Mouse (Mus musculus) embryonic facial prominence, embryonic 13.5 days (tissue): ENCODE results near the gene Aplp2. TPM values are rescaled to one million over a fixed set of nuclear protein-coding genes. Genes with fewer than 3 reads are reported as not detected.

Source experiments
- ATAC-seq: fragments of 200-750 bp; cut with Nextera tagmentation; 2 replicates; pipeline ENCODE4 v1.8.0; 2017; ENCODE audit warnings: low read depth; ENCODE audit not compliant: insufficient number of reproducible peaks, insufficient read depth, low FRiP score, low TSS enrichment
- H3K27ac ChIP-seq: fragments of 300-500 bp; sonication (generic); 2 replicates; pipeline ENCODE4 v1.5.1; 2015; ENCODE audit warnings: moderate library complexity, mild to moderate bottlenecking, inconsistent platforms
- H3K27me3 ChIP-seq: fragments of 300-500 bp; sonication (generic); 2 replicates; pipeline ENCODE4 v1.6.1; 2015; ENCODE audit warnings: mild to moderate bottlenecking, inconsistent platforms
- H3K36me3 ChIP-seq: fragments of 300-500 bp; sonication (generic); 2 replicates; pipeline ENCODE4 v1.6.1; 2015; ENCODE audit warnings: mild to moderate bottlenecking, inconsistent platforms
- H3K4me1 ChIP-seq: fragments of 300-500 bp; sonication (generic); 2 replicates; pipeline ENCODE4 v1.6.1; 2015; ENCODE audit warnings: inconsistent platforms
- H3K4me2 ChIP-seq: fragments of 300-500 bp; sonication (generic); 2 replicates; pipeline ENCODE4 v1.6.1; 2015; ENCODE audit warnings: moderate library complexity, mild to moderate bottlenecking, inconsistent platforms
- H3K4me3 ChIP-seq: fragments of 300-500 bp; sonication (generic); 2 replicates; pipeline ENCODE4 v1.5.1; 2015; ENCODE audit warnings: mild to moderate bottlenecking, inconsistent platforms
- H3K9ac ChIP-seq: fragments of 300-500 bp; sonication (generic); 2 replicates; pipeline ENCODE4 v1.6.1; 2015; ENCODE audit warnings: mild to moderate bottlenecking, inconsistent platforms
- H3K9me3 ChIP-seq: fragments of 300-500 bp; sonication (generic); 2 replicates; pipeline ENCODE4 v1.6.1; 2016; ENCODE audit warnings: inconsistent platforms
- WGBS: fragments of 180-500 bp; shearing (Covaris S2); methylation state at CpG from one replicate; pipeline ENCODE4 v1.1.7; 2015; ENCODE audit warnings: mixed read lengths; 5-methylcytosine and 5-hydroxymethylcytosine counted together
- polyA plus RNA-seq: library from polyadenylated mRNA; unstranded; fragments of >200 nt; fragmentation: Nextera tagmentation; extraction: Ambion mirVana; gene quantifications from 2 replicates; pipeline ENCODE4 v1.2.1, GENCODE M21; 2015

The Aplp2 gene
- polyA plus RNA-seq, 1 experiment from 2014 or later: 210 TPM

- Histone ChIP-seq H3K9me3 (no peaks in the 10 kb centered on the region), H3K27ac (no peak overlapping the region), H3K9ac (no peak overlapping the region), H3K4me1 (peaks cover 19% of the 10 kb centered on the region), H3K36me3 (no peaks in the 10 kb centered on the region), H3K27me3 (peaks cover 74% of the 10 kb centered on the region), H3K4me3 (no peak overlapping the region), H3K4me2 (no peak overlapping the region)
- no peak for ATAC-seq
- WGBS: 75% methylated on average over 5 of the region's 5 CpGs
These were observed 78.5 kb downstream of the Aplp2 start for GRCm38 (mm10) chr9:31133131-31133530.

- Histone ChIP-seq H3K4me1 (peaks cover 19% of the 10 kb centered on the region), H3K9ac (peak within 1 kb of the TSS; percentile 70), H3K4me3 (peak within 1 kb of the TSS; percentile 54), H3K27ac (no peak within 1 kb of the TSS), H3K27me3 (peaks cover 77% of the 10 kb centered on the region), H3K36me3 (no peaks in the 10 kb centered on the region), H3K4me2 (peak within 1 kb of the TSS; percentile 92), H3K9me3 (no peaks in the 10 kb centered on the region)
- 1% methylated on average over 74 of the region's 74 CpGs for whole genome bisulfite sequencing
- ATAC-seq: peak; percentile 54; the same call in 1 of the 2 replicates
These were observed 80.2 kb downstream of the Aplp2 start, which contains the start of gene St14 for GRCm38 (mm10) chr9:31131205-31131968. TSS of gene St14 (minus strand) at chr9:31131853.

- Histone ChIP-seq H3K4me2 (peak overlapping the region; percentile 92), H3K36me3 (no peaks in the 10 kb centered on the region), H3K9ac (peak overlapping the region; percentile 70), H3K27me3 (peaks cover 71% of the 10 kb centered on the region), H3K9me3 (no peaks in the 10 kb centered on the region), H3K4me1 (peaks cover 19% of the 10 kb centered on the region), H3K27ac (no peak overlapping the region), H3K4me3 (peak overlapping the region; percentile 54)
- 0 out of 2 replicates have a peak, but pooled peaks have one; percentile 7 for ATAC-seq
- WGBS: 10% methylated on average over 26 of the region's 26 CpGs
These were observed 81.0 kb downstream of the Aplp2 start for GRCm38 (mm10) chr9:31130357-31131204.

GRCm38 (mm10) chr9:31129956-31130355 is 81.7 kb downstream of the Aplp2 start:
- no peaks in the 10 kb centered on the region for H3K9me3 ChIP-seq
- peaks cover 19% of the 10 kb centered on the region for H3K4me1 ChIP-seq
- peaks cover 71% of the 10 kb centered on the region for H3K27me3 ChIP-seq
- H3K9ac ChIP-seq: no peak overlapping the region
- no peaks in the 10 kb centered on the region for H3K36me3 ChIP-seq
- H3K27ac ChIP-seq: no peak overlapping the region
- peak overlapping the region; percentile 92 for H3K4me2 ChIP-seq
- WGBS: 66% methylated on average over 8 of the region's 8 CpGs
- no peak for ATAC-seq
- H3K4me3 ChIP-seq: peak overlapping the region; percentile 54; the same call in 1 of the 2 replicates

GRCm38 (mm10) chr9:31127876-31128465 is 83.6 kb downstream of the Aplp2 start:
- ATAC-seq: no peak
- no peaks in the 10 kb centered on the region for H3K9me3 ChIP-seq
- H3K4me3 ChIP-seq: no peak overlapping the region
- H3K36me3 ChIP-seq: no peaks in the 10 kb centered on the region
- WGBS: 72% methylated on average over 12 of the region's 12 CpGs
- H3K27me3 ChIP-seq: peaks cover 52% of the 10 kb centered on the region
- H3K9ac ChIP-seq: no peak overlapping the region
- peaks cover 19% of the 10 kb centered on the region for H3K4me1 ChIP-seq
- H3K27ac ChIP-seq: no peak overlapping the region
- H3K4me2 ChIP-seq: no peak overlapping the region

GRCm38 (mm10) chr9:31126079-31126478 is 85.5 kb downstream of the Aplp2 start:
- peaks cover 10% of the 10 kb centered on the region for H3K4me1 ChIP-seq
- 81% methylated on average over 7 of the region's 7 CpGs for WGBS
- no peak overlapping the region for H3K9ac ChIP-seq
- peaks cover 33% of the 10 kb centered on the region for H3K27me3 ChIP-seq
- no peak overlapping the region for H3K27ac ChIP-seq
- no peak for ATAC-seq
- no peak overlapping the region for H3K4me2 ChIP-seq
- no peaks in the 10 kb centered on the region for H3K9me3 ChIP-seq
- no peak overlapping the region for H3K4me3 ChIP-seq
- H3K36me3 ChIP-seq: no peaks in the 10 kb centered on the region

- no peak for ATAC-seq
- Histone ChIP-seq H3K36me3 (no peaks in the 10 kb centered on the region), H3K4me3 (no peak overlapping the region), H3K27me3 (no peaks in the 10 kb centered on the region), H3K4me2 (no peak overlapping the region), H3K4me1 (peaks cover 28% of the 10 kb centered on the region), H3K27ac (no peak overlapping the region), H3K9ac (no peak overlapping the region), H3K9me3 (no peaks in the 10 kb centered on the region)
- WGBS: 66% methylated on average over 13 of the region's 13 CpGs
These were observed 89.1 kb downstream of the Aplp2 start for GRCm38 (mm10) chr9:31122464-31123030.

GRCm38 (mm10) chr9:31120533-31120915 is 91.1 kb downstream of the Aplp2 start:
- ATAC-seq: no peak
- H3K4me3 ChIP-seq: no peak overlapping the region
- no peak overlapping the region for H3K27ac ChIP-seq
- 56% methylated on average over 4 of the region's 4 CpGs for WGBS
- no peaks in the 10 kb centered on the region for H3K9me3 ChIP-seq
- H3K9ac ChIP-seq: no peak overlapping the region
- no peak overlapping the region for H3K4me2 ChIP-seq
- no peaks in the 10 kb centered on the region for H3K27me3 ChIP-seq
- H3K36me3 ChIP-seq: no peaks in the 10 kb centered on the region
- peaks cover 28% of the 10 kb centered on the region for H3K4me1 ChIP-seq

- 62% methylated on average over 11 of the region's 11 CpGs for WGBS
- ATAC-seq: no peak
- Histone ChIP-seq H3K27ac (no peak overlapping the region), H3K4me3 (no peak overlapping the region), H3K36me3 (no peaks in the 10 kb centered on the region), H3K4me2 (no peak overlapping the region), H3K9me3 (no peaks in the 10 kb centered on the region), H3K27me3 (no peaks in the 10 kb centered on the region), H3K9ac (no peak overlapping the region), H3K4me1 (peaks cover 28% of the 10 kb centered on the region)
These were observed 91.6 kb downstream of the Aplp2 start for GRCm38 (mm10) chr9:31119882-31120532.

GRCm38 (mm10) chr9:31119405-31119804 is 92.2 kb downstream of the Aplp2 start:
- Histone ChIP-seq H3K36me3 (no peaks in the 10 kb centered on the region), H3K9ac (no peak overlapping the region), H3K4me1 (peaks cover 28% of the 10 kb centered on the region), H3K4me2 (no peak overlapping the region), H3K9me3 (no peaks in the 10 kb centered on the region), H3K27me3 (no peaks in the 10 kb centered on the region), H3K27ac (no peak overlapping the region), H3K4me3 (no peak overlapping the region)
- 69% methylated on average over 5 of the region's 5 CpGs for WGBS
- no peak for ATAC-seq
